Mouse (Mus musculus): Measurements from ENCODE around the gene Smad3.

GRCm38 (mm10) chr9:63653666-63654065 lies 104.1 kb downstream of the Smad3 start:
- TF ChIP-seq CTCF (conservative IDR thresholded peaks at IDR 0.05 in 1 of 2, IDR thresholded peaks at IDR 0.05 in 1 of 2; ENCODE audit: low read depth in 2 of 2, low read length in 2 of 2) (no peak), MXI1 (IDR thresholded peaks at IDR 0.05; ENCODE audit: low read depth, low read length) (no peak)

All from CH12.LX (cell line).